Mouse (Mus musculus): ENCODE results near the gene Npy.

Npy gene

DNA sequence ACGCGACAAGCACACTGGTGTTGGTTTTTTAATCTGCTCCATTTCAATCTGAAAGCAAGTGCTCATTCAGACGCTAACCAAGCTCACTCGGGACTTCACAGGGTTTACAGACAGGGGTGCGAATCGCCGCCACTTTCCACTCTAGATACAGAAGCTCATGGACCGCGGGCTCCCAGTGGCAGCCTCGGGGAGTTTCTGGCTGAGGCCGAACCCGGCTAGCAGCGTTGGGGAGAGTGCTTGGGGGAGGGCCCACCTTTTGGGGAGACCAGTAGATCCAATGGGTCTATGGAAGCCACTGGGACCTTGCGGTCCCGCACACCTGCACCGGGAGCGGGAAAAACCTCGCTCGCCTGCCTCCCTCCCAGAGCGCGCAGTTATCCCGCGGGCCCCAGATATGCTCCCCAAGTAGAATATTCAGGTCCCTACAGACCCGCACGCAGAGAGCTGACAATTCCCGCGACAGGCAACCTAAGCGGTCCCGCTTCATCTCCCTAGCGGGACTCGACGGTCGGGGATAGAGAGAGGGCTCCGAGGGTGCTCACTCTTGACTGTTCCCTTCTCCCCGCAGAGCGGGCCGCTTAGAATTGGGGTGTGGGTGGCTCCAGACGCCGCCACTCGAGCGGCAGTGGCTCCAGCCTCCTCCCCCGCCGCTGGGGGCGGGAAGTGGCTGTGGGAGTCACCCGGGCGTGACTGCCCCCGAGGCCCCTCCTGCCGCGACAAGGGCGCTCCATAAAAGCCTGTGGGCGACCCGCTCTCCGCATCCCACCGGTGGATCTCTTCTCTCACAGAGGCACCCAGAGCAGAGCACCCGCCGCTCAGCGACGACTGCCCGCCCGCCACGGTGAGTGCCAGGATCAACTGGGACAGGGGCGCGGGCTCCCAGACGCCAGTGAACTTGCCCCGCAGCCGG, at the start of gene Npy:
TSS of gene Npy (plus strand) at position 750 of the 910 bp plus-strand sequence.
- peak; percentile 6 for DNase-seq

DNA sequence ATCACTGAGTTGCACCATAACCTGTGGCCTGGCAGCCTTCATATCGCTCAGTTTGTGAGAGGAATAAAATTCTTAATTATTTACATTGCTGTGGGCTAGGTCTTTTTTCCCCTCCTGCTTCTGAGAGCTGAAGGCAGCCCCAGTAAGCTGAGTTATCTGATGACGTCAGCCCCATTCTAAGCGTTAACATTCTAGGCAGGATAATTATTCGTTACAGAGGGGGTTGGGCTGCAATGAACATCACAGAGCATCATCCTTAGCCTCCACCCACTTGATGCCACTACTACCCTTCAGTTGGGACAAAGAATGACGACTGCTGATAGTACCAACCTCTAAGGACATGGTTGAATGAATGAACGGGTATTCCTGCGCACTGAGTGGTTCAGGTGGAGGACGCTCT, 47.5 kb upstream of the Npy start:
- DNase-seq, result no peak

DNA sequence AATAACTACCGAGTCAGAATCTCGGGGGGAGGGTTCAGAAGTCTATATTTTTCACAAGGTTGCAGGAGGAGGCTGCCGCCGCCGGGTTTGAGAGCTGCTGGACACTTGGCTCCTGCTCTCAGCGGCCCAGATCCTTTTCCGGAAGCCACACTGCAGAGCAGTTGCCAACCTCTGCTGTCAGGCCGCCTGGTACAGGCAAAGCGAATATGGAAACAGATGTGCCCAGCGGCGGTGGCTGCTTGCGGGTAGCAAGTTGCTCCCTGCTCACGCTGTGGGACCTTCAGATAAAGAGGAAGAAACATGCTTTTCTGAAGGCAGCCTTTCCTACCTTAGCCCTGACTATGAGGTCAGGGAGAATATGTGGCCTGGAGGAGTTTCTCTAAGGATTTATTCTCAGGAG, 44.4 kb upstream of the Npy start:
- DNase-seq, result peak; percentile 16

DNA sequence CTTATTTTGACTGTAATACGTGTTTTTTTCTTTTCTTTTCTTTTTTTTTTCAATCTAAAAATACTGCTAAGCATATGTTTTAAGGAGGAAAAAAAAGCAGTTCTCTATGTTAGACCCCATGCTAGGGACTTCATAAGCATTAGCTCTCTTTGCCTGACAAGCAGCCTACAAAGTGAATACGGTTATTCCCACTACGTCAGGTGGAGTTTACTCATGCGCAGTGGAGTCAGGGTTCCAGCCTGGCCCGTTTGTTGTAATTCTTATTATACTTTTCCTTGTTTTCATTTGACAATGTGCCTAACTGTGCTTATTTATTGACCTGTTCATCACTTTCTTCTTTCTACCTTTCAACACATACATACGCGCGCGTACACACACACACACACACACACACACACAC, 43.8 kb upstream of the Npy start:
- no peak for DNase-seq

DNA sequence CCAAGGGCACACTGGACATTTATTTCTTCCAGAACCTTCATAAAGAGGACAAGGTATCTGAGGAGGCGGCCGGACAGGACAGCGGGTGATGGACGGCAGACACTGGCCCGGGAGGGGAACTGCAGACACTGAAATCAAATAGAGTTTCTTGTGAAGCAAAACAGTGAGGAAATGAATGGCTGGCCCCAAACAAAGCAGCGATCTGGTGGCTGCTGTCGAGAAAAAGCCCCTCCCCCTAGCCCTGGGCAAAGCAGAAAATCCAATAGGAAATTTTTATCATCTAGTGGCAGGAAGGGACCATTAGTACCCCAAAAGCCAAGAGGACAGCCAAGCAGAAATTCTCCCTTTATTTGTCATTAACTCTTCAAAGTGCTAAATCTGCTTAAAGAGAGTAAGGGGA, 42.9 kb upstream of the Npy start:
- no peak for DNase-seq

DNA sequence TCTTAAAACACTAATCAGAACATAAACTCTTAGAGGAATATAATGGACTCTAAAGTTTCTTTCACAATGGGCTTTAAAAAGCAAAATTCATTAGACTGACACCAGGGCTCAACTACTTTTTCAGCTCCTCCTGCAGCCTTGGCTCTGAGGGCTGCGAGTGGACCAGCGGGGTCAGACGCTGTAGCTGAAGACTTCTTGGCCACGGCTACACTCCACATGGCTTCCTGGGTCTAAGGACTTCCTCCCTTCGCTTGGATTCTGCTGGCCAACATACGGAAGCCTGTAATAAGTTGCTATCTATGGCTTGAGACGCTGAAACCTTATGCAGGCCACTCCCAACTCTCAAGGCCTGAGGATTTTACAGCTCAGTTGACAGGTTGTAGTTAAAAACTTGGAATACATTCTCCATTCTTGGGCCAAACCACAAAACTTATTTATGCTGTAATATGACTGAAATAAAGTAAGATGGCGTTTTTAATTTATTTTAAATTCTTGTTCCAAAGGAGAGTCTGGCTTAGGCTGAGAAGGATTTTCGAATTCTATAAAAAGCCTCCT, 41.6 kb upstream of the Npy start:
- DNase-seq, result no peak

DNA sequence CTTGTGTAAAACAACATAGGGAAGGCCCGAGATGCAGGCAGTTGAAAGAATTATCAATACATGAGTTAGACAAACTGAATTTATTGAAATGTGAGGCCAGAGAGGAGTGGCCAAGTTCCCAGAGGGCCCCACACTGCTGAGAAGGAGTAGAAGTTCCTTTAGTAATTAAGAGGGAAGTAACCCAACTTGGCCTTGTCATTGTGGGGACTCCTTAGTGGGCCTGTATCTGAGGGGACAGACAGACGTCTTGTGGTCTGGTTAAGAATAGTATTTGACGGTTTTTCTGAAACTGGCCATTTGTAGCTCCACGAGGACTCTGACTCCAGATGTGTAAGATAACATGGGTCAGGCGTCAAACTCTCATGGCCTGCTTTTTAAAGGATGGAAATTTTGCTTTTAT, 40.7 kb upstream of the Npy start:
- no peak for DNase-seq

DNA sequence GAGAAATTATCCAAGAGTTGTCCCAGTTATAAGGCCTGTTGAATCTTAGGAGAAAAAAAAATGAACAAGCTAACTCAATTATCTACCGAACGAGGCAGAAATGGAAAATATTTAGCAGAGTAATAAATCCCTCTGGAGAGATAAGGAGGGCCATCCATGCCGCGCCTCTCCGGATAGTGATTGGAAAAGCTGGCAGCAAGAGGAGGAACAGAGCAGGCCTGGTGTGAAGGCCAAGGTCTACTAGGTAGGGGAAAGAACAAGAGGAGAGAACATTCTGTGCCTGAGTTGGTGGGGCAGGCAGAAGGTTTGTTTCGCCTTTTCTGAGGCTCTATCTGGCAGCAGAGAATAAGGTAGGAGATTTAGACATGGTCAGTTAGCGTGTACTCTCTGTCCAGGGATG, 39.8 kb upstream of the Npy start:
- no peak for DNase-seq

DNA sequence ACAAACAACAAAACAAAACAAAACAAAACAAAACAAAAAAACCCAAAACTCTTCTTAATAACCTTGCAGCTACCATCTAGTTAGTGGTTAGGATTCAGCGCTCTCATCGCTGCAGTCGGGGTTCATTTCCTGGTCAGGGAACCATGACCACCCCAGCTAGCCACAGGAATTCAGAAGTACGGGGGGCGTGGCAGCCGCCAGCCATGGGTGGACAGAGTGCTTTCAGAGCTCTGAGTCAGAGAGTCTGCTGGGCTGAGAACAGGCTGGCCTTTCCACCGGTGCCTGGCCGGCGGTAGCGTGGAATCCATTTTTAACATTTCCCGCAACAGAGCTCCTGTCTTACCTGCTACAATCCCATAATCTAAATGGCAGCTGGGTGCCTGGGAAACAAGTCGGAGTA, 30.0 kb upstream of the Npy start:
- DNase-seq, result no peak

DNA sequence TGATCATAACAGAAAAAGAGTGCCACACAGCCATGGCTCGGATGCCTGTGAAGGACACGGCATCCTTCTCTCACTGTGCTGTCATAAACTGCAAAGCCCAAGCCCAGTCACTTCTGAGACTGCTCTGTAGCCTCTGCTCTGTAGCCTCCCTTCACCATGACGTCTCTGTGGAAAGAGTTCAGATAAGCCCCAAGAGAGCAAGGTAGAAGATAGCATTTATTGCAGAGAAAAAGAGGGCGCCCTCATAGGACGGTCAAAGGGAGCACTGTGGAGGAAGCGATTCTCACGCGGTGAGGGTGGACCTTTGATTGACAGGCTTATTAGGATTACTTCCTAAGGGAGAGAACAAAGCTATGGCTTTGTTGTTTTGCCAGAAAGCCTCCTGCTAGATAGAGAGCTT, 18.4 kb upstream of the Npy start:
- no peak for DNase-seq

DNA sequence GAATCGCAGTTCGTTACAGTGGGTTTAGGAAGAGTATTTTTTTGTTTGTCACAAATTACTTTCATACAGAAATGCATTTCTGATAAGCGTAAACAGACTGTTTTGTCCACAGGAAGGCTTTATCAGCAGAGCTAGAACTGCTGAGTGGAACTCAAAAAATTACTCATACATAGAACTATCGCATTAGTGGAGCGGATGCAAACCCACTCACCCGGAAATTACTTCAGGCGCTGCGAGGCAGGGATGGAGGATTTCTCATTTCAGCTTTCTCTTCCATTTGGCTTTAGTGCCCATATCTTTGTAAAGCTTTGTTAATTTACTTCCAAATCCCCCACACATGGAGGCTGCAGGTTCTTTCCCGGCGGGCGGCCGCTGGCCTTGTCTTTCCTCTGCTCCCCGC, 14.4 kb upstream of the Npy start:
- DNase-seq, result no peak

DNA sequence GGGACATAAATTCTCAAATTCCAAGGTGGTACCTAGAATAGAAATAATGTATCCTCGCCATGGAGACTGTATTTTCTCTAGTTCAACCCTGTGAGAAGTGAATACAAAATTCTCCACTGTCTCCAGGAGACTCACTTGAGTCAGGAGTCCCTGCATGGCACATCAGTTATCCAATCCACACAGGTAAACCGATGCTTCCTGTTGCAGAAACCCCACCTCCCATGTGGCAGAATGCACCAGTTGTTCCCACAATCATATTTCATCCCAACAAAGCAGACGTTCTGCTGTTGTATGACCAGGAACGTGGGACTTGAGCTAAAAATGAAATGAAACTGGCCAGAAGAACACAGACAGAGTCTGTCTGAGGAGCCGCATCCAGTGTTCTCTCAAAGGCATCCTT, 5.3 kb upstream of the Npy start:
- no peak for DNase-seq

DNA sequence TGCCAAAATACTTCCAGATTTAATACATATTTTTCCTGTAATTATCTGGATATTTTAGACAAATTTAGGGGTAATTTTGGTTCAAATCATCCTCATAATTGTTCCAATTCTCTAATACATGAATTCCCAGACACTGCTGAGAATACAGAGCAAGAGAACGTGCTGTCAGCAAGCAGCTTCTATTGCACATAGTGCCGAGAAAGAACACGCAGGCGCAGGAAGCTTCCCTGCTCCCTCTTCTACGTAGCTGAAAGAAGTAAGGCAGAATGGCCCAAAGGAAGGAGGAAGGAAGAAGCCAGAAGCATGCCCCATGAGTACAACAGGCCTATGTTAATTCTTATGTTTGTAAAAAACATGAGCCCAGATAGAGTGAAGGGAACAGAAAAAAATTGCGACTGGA, 4.9 kb upstream of the Npy start:
- DNase-seq, result no peak

DNA sequence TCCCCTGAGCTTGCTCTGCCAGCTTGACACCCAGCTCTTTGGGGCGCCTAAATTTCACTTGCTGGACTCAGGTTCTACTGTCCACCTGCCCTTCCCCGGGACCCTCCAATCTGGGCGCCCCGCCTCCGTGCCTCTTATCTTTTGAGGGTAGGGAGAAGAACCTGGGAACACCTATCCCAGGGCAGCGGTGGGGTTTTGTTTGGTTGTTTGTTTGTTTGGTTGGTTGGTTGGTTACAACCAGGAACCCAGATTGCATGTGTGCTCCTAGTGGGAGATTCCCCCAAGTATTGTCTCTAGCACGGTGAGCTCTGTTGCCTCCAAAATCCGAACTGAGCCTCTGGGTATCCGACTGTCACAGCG, 341 bp downstream of the Npy start:
- no peak for DNase-seq

DNA sequence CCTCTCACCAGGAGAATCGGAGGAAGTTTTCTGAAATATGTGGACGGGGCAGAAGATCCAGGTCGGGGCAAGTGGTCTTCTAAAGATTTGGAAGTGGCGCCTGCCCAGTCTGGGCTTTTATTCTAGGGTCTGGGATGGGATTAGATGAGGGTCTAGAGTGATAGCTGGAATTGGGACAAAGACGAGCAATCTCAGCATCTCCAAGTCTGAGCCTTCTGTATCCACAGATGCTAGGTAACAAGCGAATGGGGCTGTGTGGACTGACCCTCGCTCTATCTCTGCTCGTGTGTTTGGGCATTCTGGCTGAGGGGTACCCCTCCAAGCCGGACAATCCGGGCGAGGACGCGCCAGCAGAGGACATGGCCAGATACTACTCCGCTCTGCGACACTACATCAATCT, 861 bp downstream of the Npy start:
- DNase-seq, result no peak

DNA sequence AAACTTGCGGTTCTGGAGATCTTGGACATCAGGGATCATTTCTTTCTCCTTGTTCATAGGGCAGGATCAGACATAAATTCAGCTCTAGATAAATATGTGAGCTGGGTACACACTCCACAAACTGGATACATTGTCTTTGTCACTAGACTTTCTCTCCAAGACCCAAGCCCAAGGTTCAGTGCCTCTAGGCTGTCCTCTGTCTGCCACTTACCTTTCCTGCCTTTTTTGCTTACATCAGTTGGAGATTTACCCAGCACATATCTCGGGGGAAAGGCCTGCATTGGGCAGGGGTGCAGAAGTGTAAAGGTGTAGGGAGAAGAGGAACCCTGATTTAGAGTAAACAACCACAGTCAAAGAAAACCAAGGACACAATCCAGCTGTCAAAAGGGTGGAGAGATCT, 1.3 kb downstream of the Npy start:
- DNase-seq, result no peak

DNA sequence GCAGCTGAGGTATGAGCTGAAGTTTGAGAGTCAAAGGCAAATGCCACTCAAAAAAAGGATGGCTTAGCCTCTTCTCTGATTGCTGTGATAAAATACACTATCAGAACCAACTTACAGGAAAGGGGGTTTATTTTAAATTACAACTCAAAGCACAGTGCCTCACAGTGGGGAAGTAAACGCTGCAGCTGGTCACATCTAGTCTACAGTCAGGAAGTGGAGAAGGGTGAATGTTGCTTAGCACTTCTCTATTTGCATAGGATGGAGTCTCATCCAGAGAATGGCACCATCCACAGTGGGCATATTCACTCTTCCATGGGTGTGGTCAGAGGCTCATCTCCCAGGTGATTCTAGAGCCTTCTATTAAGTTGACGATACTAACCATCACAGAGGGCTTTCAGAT, 9.1 kb downstream of the Npy start:
- no peak for DNase-seq

DNA sequence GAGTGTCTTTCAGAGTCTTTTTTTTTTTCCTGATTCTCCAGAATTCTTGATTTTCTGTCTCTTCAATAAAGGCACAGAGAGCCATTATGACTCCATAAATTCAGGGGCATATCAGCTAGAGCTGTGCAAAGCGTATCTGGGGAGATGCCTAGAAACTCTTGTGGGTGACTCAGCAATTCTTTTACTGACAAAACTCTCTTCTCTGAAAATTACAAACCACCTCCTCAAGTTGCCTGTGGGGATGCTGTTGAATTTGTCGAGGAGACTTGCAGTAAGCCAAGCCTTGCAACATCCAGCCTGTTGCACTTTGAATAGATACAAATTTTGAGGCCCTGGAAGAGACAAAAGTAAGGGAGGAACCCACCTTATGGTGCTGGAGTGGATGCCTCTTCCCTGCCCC, 34.3 kb downstream of the Npy start:
- DNase-seq, result no peak

DNA sequence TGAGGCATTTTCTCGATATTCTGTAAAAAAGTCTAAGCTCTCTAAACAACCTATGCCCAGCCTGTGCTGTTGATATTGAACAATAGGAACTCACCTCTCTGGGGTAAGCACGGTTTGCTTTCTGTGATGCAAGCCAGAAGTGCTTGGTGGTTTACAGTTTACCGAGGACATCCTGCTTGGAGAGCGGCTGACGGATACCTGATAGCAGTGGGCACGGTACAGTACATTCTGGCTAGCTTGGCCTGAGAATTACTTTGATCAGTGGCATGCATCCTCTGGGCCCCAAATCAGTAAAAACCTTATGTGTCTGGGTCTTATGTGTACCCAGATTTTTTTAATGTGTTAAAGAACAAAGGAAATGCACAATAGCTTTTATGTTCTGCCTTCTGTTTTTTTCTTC, 45.1 kb downstream of the Npy start:
- DNase-seq, result no peak

DNA sequence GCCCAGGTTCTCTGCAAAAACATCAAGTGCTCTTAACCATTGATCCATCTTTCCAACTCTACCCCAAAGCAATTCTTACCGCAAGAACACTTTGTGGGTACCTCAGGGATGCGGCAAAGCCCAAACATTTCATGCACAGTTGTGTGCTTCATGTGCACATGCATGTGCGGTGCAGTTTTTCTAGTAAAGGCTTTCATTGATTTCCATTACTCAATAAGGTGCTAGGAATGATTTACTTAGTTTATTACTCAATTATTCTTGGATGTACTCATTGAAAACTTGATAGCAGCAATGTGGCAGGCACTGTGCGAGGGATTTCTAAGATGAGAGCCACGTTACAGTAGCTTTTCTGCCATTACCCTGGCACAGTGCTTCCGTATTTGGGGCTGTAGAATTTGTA, 48.6 kb downstream of the Npy start:
- DNase-seq, result no peak

DNA sequence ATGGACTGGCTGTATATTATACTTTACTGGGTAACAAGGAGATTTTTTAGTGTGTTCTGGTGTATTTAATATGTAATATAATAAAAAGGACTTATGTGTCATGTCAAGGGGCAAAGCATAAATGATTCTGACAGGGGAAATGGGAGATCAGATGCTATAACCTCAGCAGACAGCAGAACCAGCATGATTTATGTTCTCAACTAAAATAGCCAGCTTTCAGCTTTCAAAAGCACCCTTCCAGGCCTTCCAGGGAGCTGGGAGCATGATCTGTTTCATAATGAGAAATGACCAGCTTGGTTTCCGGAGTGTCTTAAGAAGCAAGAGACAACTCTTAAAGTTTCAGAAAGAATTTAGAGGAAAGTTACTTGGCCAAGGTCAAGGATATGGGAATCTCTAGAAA, 51.0 kb downstream of the Npy start:
- DNase-seq, result no peak

DNA sequence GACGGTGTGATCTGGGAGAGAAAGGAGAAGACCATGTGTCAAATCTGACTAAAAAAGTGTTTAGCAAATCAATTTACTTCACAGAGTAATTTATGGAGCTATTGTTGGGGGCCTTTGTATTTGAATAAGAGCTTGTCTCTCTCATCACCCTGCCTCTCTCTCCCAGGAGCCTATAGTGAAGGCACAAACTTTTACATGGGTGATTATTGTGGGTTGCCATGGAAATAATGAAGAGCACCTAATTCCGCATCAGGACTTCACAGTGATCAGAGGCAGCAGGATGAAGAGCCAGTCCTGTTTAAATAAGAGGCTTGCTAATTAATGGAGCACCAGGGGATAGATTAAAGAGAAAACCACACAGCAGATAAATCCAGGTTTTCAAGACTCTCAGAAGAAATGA, 52.6 kb downstream of the Npy start:
- DNase-seq, result no peak

DNA sequence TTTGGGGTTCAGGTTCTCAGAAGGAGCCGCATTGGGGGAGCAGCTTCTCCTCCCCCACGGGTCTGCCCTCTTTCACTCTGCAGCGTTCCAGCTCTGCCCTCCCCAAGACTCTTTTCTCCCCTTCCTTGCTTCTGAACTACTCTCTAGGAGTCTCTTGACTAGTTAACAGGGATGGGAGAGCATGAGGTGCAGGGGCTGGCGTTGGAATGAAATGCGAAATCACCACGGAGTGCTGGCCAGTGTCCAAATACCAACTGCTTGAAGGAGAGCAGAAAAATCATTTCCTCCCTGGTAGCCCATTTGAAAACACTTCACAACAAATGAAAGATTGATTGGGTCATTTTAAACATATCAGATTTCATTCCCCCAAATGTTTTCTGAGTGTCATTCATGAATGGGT, 53.3 kb downstream of the Npy start:
- no peak for DNase-seq

All from liver (tissue).